Mouse (Mus musculus) liver, postnatal 0 days (tissue): ENCODE measurements around the gene Zmynd10. TPM values are rescaled to one million over a fixed set of nuclear protein-coding genes. Genes with fewer than 3 reads are reported as not detected.

ENCODE experiments used
- ATAC-seq: fragments of 200-750 bp; cut with Nextera tagmentation; 2 replicates; pipeline ENCODE4 v1.8.0; 2017; ENCODE audit warnings: mild to moderate bottlenecking, moderate library complexity
- DNase-seq: peaks from one replicate; pipeline ENCODE4 v3.0.0-alpha.2; 2016
- H3K27ac ChIP-seq: fragments of 300-500 bp; sonication (generic); 2 replicates; pipeline ENCODE4 v1.5.1; 2014; ENCODE audit warnings: antibody characterized with exemption, moderate library complexity, mild to moderate bottlenecking, low read depth
- H3K27me3 ChIP-seq: fragments of 300-500 bp; sonication (generic); 2 replicates; pipeline ENCODE4 v1.6.1; 2014; ENCODE audit warnings: low read length, control low read depth, mixed read lengths; ENCODE audit not compliant: insufficient read depth
- H3K36me3 ChIP-seq: fragments of 300-500 bp; sonication (generic); replicated peaks from 2 replicates; pipeline ENCODE4 v1.6.1; 2014; ENCODE audit warnings: mild to moderate bottlenecking, control low read depth, low read length, moderate library complexity, mixed read lengths; ENCODE audit not compliant: insufficient read depth
- H3K4me1 ChIP-seq: fragments of 300-500 bp; sonication (generic); 2 replicates; pipeline ENCODE4 v1.6.1; 2014; ENCODE audit warnings: antibody characterized with exemption, mild to moderate bottlenecking, control low read depth; ENCODE audit not compliant: insufficient read depth
- H3K4me2 ChIP-seq: fragments of 300-500 bp; sonication (generic); 2 replicates; pipeline ENCODE4 v1.6.1; 2014; ENCODE audit warnings: low read depth, mild to moderate bottlenecking, low read length, moderate library complexity, mixed read lengths
- H3K4me3 ChIP-seq: fragments of 300-500 bp; sonication (generic); 2 replicates; pipeline ENCODE4 v1.5.1; 2014; ENCODE audit warnings: low read depth, low read length
- H3K9ac ChIP-seq: fragments of 300-500 bp; sonication (generic); replicated peaks from 2 replicates; pipeline ENCODE4 v1.6.1; 2014; ENCODE audit warnings: mild to moderate bottlenecking, moderate library complexity
- H3K9me3 ChIP-seq: fragments of 300-500 bp; sonication (generic); 2 replicates; pipeline ENCODE4 v1.6.1; 2016; ENCODE audit warnings: mild to moderate bottlenecking, control low read depth, low read length, mixed read lengths
- CTCF ChIP-seq: sonication (generic); IDR thresholded peaks from 2 replicates; pipeline ENCODE4 v1.5.1; 2016; ENCODE audit warnings: antibody characterized with exemption, low read depth
- EP300 ChIP-seq: IDR thresholded peaks from 2 replicates; pipeline ENCODE4 v1.6.1; 2016; ENCODE audit warnings: antibody characterized with exemption, low read depth, mild to moderate bottlenecking
- WGBS: fragments of 180-500 bp; shearing (Covaris S2); extraction: QIAGEN DNeasy Blood & Tissue Kit; methylation state at CpG from one replicate; pipeline ENCODE4 v1.1.7; 2014; ENCODE audit not compliant: insufficient replicate concordance; 5-methylcytosine and 5-hydroxymethylcytosine counted together
- polyA plus RNA-seq: library from polyadenylated mRNA; unstranded; fragments of >200 nt; fragmentation: Nextera tagmentation; extraction: Ambion mirVana; gene quantifications from 2 replicates; pipeline ENCODE4 v1.2.1, GENCODE M21; 2015

The Zmynd10 gene
- polyA plus RNA-seq, 1 experiment from 2014 or later: 0.73 TPM

GRCm38 (mm10) chr9:107579023-107579900 is 32.2 kb downstream of the Zmynd10 start:
- no peak for TF ChIP-seq EP300
- Histone ChIP-seq H3K36me3 (peaks cover 16% of the 10 kb centered on the region), H3K4me2 (peak overlapping the region; percentile 16; the same call in 1 of the 2 replicates), H3K9me3 (no peaks in the 10 kb centered on the region), H3K4me1 (peaks cover 41% of the 10 kb centered on the region), H3K4me3 (no peak overlapping the region), H3K27ac (0 out of 2 replicates have a peak overlapping the region, but pooled peaks have one; percentile 94), H3K9ac (no peak overlapping the region), H3K27me3 (no peaks in the 10 kb centered on the region)
- DNase-seq (no peak), ATAC-seq (no peak)
- 92% methylated on average over 14 of the region's 14 CpGs for WGBS

- peak within 1 kb of the TSS; percentile 86 for H3K9ac ChIP-seq
- peak within 1 kb of the TSS; percentile 55 for H3K4me3 ChIP-seq
- no peaks in the 10 kb centered on the region for H3K9me3 ChIP-seq
- H3K27me3 ChIP-seq: no peaks in the 10 kb centered on the region
- WGBS: 0% methylated on average over 31 of the region's 32 CpGs
- peak; percentile 88 for DNase-seq
- peaks cover 16% of the 10 kb centered on the region for H3K36me3 ChIP-seq
- peak within 1 kb of the TSS; percentile 97 for H3K4me2 ChIP-seq
- ATAC-seq: peak; percentile 68
- H3K27ac ChIP-seq: peak within 1 kb of the TSS; percentile 94
- H3K4me1 ChIP-seq: peaks cover 37% of the 10 kb centered on the region
- peak; percentile 42; the same call in 1 of the 2 replicates for TF ChIP-seq EP300
- TF ChIP-seq CTCF: 0 out of 2 replicates have a peak, but pooled peaks have one; percentile 3
Observed at GRCm38 (mm10) chr9:107580501-107581317, 33.6 kb downstream of the Zmynd10 start, which contains the start of gene Hyal3. Gene Hyal3 (plus strand): TSS chr9:107580818.

- H3K36me3 ChIP-seq: peaks cover 16% of the 10 kb centered on the region
- peak overlapping the region; percentile 94 for H3K27ac ChIP-seq
- H3K4me2 ChIP-seq: peak overlapping the region; percentile 97
- no peak for TF ChIP-seq CTCF
- no peak for TF ChIP-seq EP300
- peak overlapping the region; percentile 55 for H3K4me3 ChIP-seq
- peak overlapping the region; percentile 86 for H3K9ac ChIP-seq
- peaks cover 36% of the 10 kb centered on the region for H3K4me1 ChIP-seq
- H3K9me3 ChIP-seq: no peaks in the 10 kb centered on the region
- 37% methylated on average over 4 of the region's 4 CpGs for WGBS
- DNase-seq: no peak
- no peak for ATAC-seq
- no peaks in the 10 kb centered on the region for H3K27me3 ChIP-seq
Observed at GRCm38 (mm10) chr9:107581584-107581983, 34.5 kb downstream of the Zmynd10 start.

GRCm38 (mm10) chr9:107582509-107583062 is 35.5 kb downstream of the Zmynd10 start:
- DNase-seq: no peak
- Histone ChIP-seq H3K4me1 (peaks cover 30% of the 10 kb centered on the region), H3K9ac (peak overlapping the region; percentile 86), H3K27me3 (no peaks in the 10 kb centered on the region), H3K9me3 (no peaks in the 10 kb centered on the region), H3K4me2 (peak overlapping the region; percentile 97), H3K27ac (peak overlapping the region; percentile 94; the same call in 1 of the 2 replicates), H3K36me3 (peaks cover 16% of the 10 kb centered on the region), H3K4me3 (no peak overlapping the region)
- WGBS: 80% methylated on average over 7 of the region's 7 CpGs
- no peak for ATAC-seq
- TF ChIP-seq EP300: no peak
- TF ChIP-seq CTCF: no peak

GRCm38 (mm10) chr9:107583174-107583573 is 36.1 kb downstream of the Zmynd10 start:
- 88% methylated on average over 14 of the region's 14 CpGs for WGBS
- DNase-seq (no peak), ATAC-seq (no peak)
- no peak overlapping the region for H3K9ac ChIP-seq
- no peaks in the 10 kb centered on the region for H3K27me3 ChIP-seq
- H3K4me2 ChIP-seq: no peak overlapping the region
- H3K4me3 ChIP-seq: no peak overlapping the region
- no peak overlapping the region for H3K27ac ChIP-seq
- no peaks in the 10 kb centered on the region for H3K9me3 ChIP-seq
- peaks cover 26% of the 10 kb centered on the region for H3K4me1 ChIP-seq
- H3K36me3 ChIP-seq: peaks cover 16% of the 10 kb centered on the region
- TF ChIP-seq EP300 (no peak), CTCF (no peak)

GRCm38 (mm10) chr9:107586504-107586903 is 39.4 kb downstream of the Zmynd10 start:
- H3K4me3 ChIP-seq: peak overlapping the region; percentile 65
- peak overlapping the region; percentile 28 for H3K9ac ChIP-seq
- H3K4me1 ChIP-seq: peaks cover 33% of the 10 kb centered on the region
- TF ChIP-seq CTCF (no peak), EP300 (no peak)
- 77% methylated on average over 5 of the region's 5 CpGs for WGBS
- H3K27me3 ChIP-seq: no peaks in the 10 kb centered on the region
- DNase-seq (no peak), ATAC-seq (no peak)
- peak overlapping the region; percentile 54 for H3K4me2 ChIP-seq
- no peaks in the 10 kb centered on the region for H3K9me3 ChIP-seq
- H3K36me3 ChIP-seq: peaks cover 31% of the 10 kb centered on the region
- H3K27ac ChIP-seq: peak overlapping the region; percentile 94
